Mouse (Mus musculus) neural tube, embryonic 11.5 days (tissue): ENCODE measurements around the gene Tkt. TPM values are rescaled to one million over a fixed set of nuclear protein-coding genes. Genes with fewer than 3 reads are reported as not detected.
A peak's percentile ranks its signal among the peaks of the same experiment; 100 is the strongest.

Experiments
- ATAC-seq: fragments of 200-750 bp; cut with Nextera tagmentation; 2 replicates; pipeline ENCODE4 v1.8.0; 2017; ENCODE audit warnings: moderate number of reproducible peaks, mild to moderate bottlenecking, moderate TSS enrichment, moderate library complexity; ENCODE audit not compliant: insufficient read depth, low FRiP score, low TSS enrichment
- DNase-seq: peaks from one replicate; pipeline ENCODE4 v3.0.0-alpha.2; 2015; ENCODE audit warnings: low spot score
- H3K27ac ChIP-seq: fragments of 300-500 bp; sonication (generic); 2 replicates; pipeline ENCODE4 v1.5.1; 2014; ENCODE audit warnings: low read depth, mild to moderate bottlenecking, low read length
- H3K27me3 ChIP-seq: fragments of 300-500 bp; sonication (generic); 2 replicates; pipeline ENCODE4 v1.6.1; 2014; ENCODE audit warnings: mild to moderate bottlenecking, low read length, mixed read lengths; ENCODE audit not compliant: control insufficient read depth, insufficient read depth
- H3K36me3 ChIP-seq: fragments of 300-500 bp; sonication (generic); 2 replicates; pipeline ENCODE4 v1.6.1; 2014; ENCODE audit warnings: mild to moderate bottlenecking, low read length, moderate library complexity, mixed read lengths; ENCODE audit not compliant: control insufficient read depth, insufficient read depth
- H3K4me1 ChIP-seq: fragments of 300-500 bp; sonication (generic); 2 replicates; pipeline ENCODE4 v1.6.1; 2014; ENCODE audit warnings: low read length, mixed read lengths; ENCODE audit not compliant: control insufficient read depth, insufficient read depth
- H3K4me2 ChIP-seq: fragments of 300-500 bp; sonication (generic); 2 replicates; pipeline ENCODE4 v1.6.1; 2014; ENCODE audit warnings: low read depth, mild to moderate bottlenecking, moderate library complexity
- H3K4me3 ChIP-seq: fragments of 300-500 bp; sonication (generic); 2 replicates; pipeline ENCODE4 v1.5.1; 2014; ENCODE audit warnings: low read depth, low read length
- H3K9ac ChIP-seq: fragments of 300-500 bp; sonication (generic); 2 replicates; pipeline ENCODE4 v1.6.1; 2014; ENCODE audit warnings: mild to moderate bottlenecking, low read length
- H3K9me3 ChIP-seq: fragments of 300-500 bp; sonication (generic); 2 replicates; pipeline ENCODE4 v1.6.1; 2016; ENCODE audit warnings: low read length; ENCODE audit not compliant: control insufficient read depth
- WGBS: fragments of 180-500 bp; shearing (Covaris S2); extraction: QIAGEN DNeasy Blood & Tissue Kit; methylation state at CpG from one replicate; pipeline ENCODE4 v1.1.7; 2014; 5-methylcytosine and 5-hydroxymethylcytosine counted together
- polyA plus RNA-seq: library from polyadenylated mRNA; unstranded; fragments of >200 nt; fragmentation: Nextera tagmentation; extraction: Ambion mirVana; gene quantifications from 2 replicates; pipeline ENCODE4 v1.2.1, GENCODE M21; 2014

The Tkt gene
- polyA plus RNA-seq, 1 experiment from 2014 or later, result 158 TPM

- ATAC-seq (no peak; the same call in 1 of the 2 replicates), DNase-seq (no peak)
- no peak overlapping the region for H3K27ac ChIP-seq
- no peak overlapping the region for H3K9ac ChIP-seq
- no peaks in the 10 kb centered on the region for H3K9me3 ChIP-seq
- 37% methylated on average over 19 of the region's 19 CpGs for WGBS
- no peak overlapping the region for H3K4me3 ChIP-seq
- H3K4me1 ChIP-seq, result peaks cover 5% of the 10 kb centered on the region; the same call in 1 of the 2 replicates
- H3K36me3 ChIP-seq, result no peaks in the 10 kb centered on the region
- no peaks in the 10 kb centered on the region for H3K27me3 ChIP-seq
- no peak overlapping the region for H3K4me2 ChIP-seq
Observed at GRCm38 (mm10) chr14:30584497-30585251, 36.5 kb downstream of the Tkt start.

GRCm38 (mm10) chr14:30585323-30585722 lies 37.2 kb downstream of the Tkt start:
- peaks cover 5% of the 10 kb centered on the region; the same call in 1 of the 2 replicates for H3K4me1 ChIP-seq
- DNase-seq, result no peak
- H3K36me3 ChIP-seq, result no peaks in the 10 kb centered on the region
- WGBS, result 79% methylated on average over 5 of the region's 5 CpGs
- H3K9ac ChIP-seq, result no peak overlapping the region
- H3K4me2 ChIP-seq, result no peak overlapping the region
- no peaks in the 10 kb centered on the region for H3K9me3 ChIP-seq
- H3K27ac ChIP-seq, result no peak overlapping the region
- ATAC-seq, result no peak
- H3K27me3 ChIP-seq, result no peaks in the 10 kb centered on the region
- no peak overlapping the region for H3K4me3 ChIP-seq

- WGBS, result 76% methylated on average over 7 of the region's 7 CpGs
- no peak overlapping the region for H3K27ac ChIP-seq
Observed at GRCm38 (mm10) chr14:30586780-30587461, 38.8 kb downstream of the Tkt start.

GRCm38 (mm10) chr14:30590041-30590645 lies 42.0 kb downstream of the Tkt start:
- Histone ChIP-seq H3K27me3 (no peaks in the 10 kb centered on the region), H3K36me3 (no peaks in the 10 kb centered on the region), H3K9me3 (no peaks in the 10 kb centered on the region), H3K4me1 (peaks cover 15% of the 10 kb centered on the region), H3K4me2 (no peak overlapping the region), H3K9ac (no peak overlapping the region), H3K4me3 (no peak overlapping the region), H3K27ac (no peak overlapping the region)
- DNase-seq (no peak), ATAC-seq (no peak)
- 57% methylated on average over 11 of the region's 11 CpGs for WGBS

More at GRCm38 (mm10) chr14:30586780-30587461, 38.8 kb downstream of the Tkt start:
- no peak for ATAC-seq
- no peaks in the 10 kb centered on the region for H3K36me3 ChIP-seq
- no peak for DNase-seq
- H3K4me3 ChIP-seq, result no peak overlapping the region
- no peak overlapping the region for H3K4me2 ChIP-seq
- H3K9ac ChIP-seq, result no peak overlapping the region
- H3K4me1 ChIP-seq, result peaks cover 5% of the 10 kb centered on the region; the same call in 1 of the 2 replicates
- H3K9me3 ChIP-seq, result no peaks in the 10 kb centered on the region
- H3K27me3 ChIP-seq, result no peaks in the 10 kb centered on the region

GRCm38 (mm10) chr14:30590918-30591317 lies 42.8 kb downstream of the Tkt start:
- Histone ChIP-seq H3K4me2 (no peak overlapping the region), H3K4me1 (peaks cover 15% of the 10 kb centered on the region), H3K36me3 (no peaks in the 10 kb centered on the region), H3K9ac (no peak overlapping the region), H3K9me3 (no peaks in the 10 kb centered on the region), H3K27me3 (no peaks in the 10 kb centered on the region), H3K4me3 (no peak overlapping the region), H3K27ac (no peak overlapping the region)
- DNase-seq, result no peak
- no peak for ATAC-seq
- WGBS, result 69% methylated on average over 7 of the region's 7 CpGs

- Histone ChIP-seq H3K4me3 (no peak overlapping the region), H3K4me1 (peaks cover 15% of the 10 kb centered on the region), H3K36me3 (no peaks in the 10 kb centered on the region), H3K27ac (no peak overlapping the region), H3K4me2 (no peak overlapping the region), H3K27me3 (no peaks in the 10 kb centered on the region), H3K9me3 (no peaks in the 10 kb centered on the region), H3K9ac (no peak overlapping the region)
- ATAC-seq (0 out of 2 replicates have a peak, but pooled peaks have one; percentile 22), DNase-seq (peak; percentile 82)
- 13% methylated on average over 6 of the region's 6 CpGs for WGBS
Observed at GRCm38 (mm10) chr14:30591417-30591816, 43.3 kb downstream of the Tkt start.

- Histone ChIP-seq H3K9me3 (no peaks in the 10 kb centered on the region), H3K4me1 (peaks cover 15% of the 10 kb centered on the region), H3K27me3 (no peaks in the 10 kb centered on the region), H3K4me2 (no peak overlapping the region), H3K27ac (0 out of 2 replicates have a peak overlapping the region, but pooled peaks have one; percentile 14), H3K4me3 (no peak overlapping the region), H3K36me3 (0 out of 2 replicates have a peak, but pooled peaks cover 1% of the 10 kb centered on the region), H3K9ac (peak overlapping the region; percentile 27)
- 36% methylated on average over 11 of the region's 11 CpGs for WGBS
- DNase-seq, result peak; percentile 47
- ATAC-seq, result peak; percentile 53
Observed at GRCm38 (mm10) chr14:30593279-30594091, 45.3 kb downstream of the Tkt start.

- DNase-seq, result peak; percentile 82
- Histone ChIP-seq H3K4me3 (no peak overlapping the region), H3K4me2 (peak overlapping the region; percentile 24; the same call in 1 of the 2 replicates), H3K9me3 (no peaks in the 10 kb centered on the region), H3K4me1 (peaks cover 15% of the 10 kb centered on the region), H3K36me3 (0 out of 2 replicates have a peak, but pooled peaks cover 2% of the 10 kb centered on the region), H3K27ac (peak overlapping the region; percentile 77), H3K27me3 (no peaks in the 10 kb centered on the region), H3K9ac (peak overlapping the region; percentile 39)
- peak; percentile 94 for ATAC-seq
- 30% methylated on average over 7 of the region's 7 CpGs for WGBS
Observed at GRCm38 (mm10) chr14:30594092-30594695, 46.0 kb downstream of the Tkt start.
